Mouse (Mus musculus): ENCODE measurements around the gene Serinc1.

Serinc1 gene

GRCm38 (mm10) chr10:57484741-57485140, 47.6 kb downstream of the Serinc1 start:
- no peak for DNase-seq

GRCm38 (mm10) chr10:57481717-57482116, 50.6 kb downstream of the Serinc1 start:
- DNase-seq = no peak

- no peak for DNase-seq
Observed at GRCm38 (mm10) chr10:57477121-57477843, 55.0 kb downstream of the Serinc1 start.

Measured in right cerebral cortex, adult 18-20 months (tissue).